Mouse (Mus musculus): ENCODE data around the gene Cldn5.

Cldn5 gene

GRCm38 (mm10) chr16:18776556-18777100, at the start of gene Cldn5:
TSS of gene Cldn5 (plus strand) at chr16:18776847.
- in situ Hi-C loops (cut with MseI, MboI): no loop called here

- in situ Hi-C loops (cut with MseI, MboI): no loop called here
Observed at GRCm38 (mm10) chr16:18727536-18728499, 48.8 kb upstream of the Cldn5 start.

- in situ Hi-C loops (cut with MseI, MboI): no loop called here
Observed at GRCm38 (mm10) chr16:18729185-18729584, 47.5 kb upstream of the Cldn5 start.

GRCm38 (mm10) chr16:18730640-18731039, 46.0 kb upstream of the Cldn5 start:
- in situ Hi-C loops (cut with MseI, MboI): no loop called here

- in situ Hi-C loops (cut with MseI, MboI): no loop called here
Observed at GRCm38 (mm10) chr16:18733100-18733956, 43.3 kb upstream of the Cldn5 start.

GRCm38 (mm10) chr16:18738303-18738702, 38.3 kb upstream of the Cldn5 start:
- in situ Hi-C loops (cut with MseI, MboI): no loop called here

GRCm38 (mm10) chr16:18746268-18747122, 30.2 kb upstream of the Cldn5 start:
- in situ Hi-C loops (cut with MseI, MboI): no loop called here

- in situ Hi-C loops (cut with MseI, MboI): no loop called here
Observed at GRCm38 (mm10) chr16:18751101-18751500, 25.5 kb upstream of the Cldn5 start.

GRCm38 (mm10) chr16:18751885-18752499, 24.7 kb upstream of the Cldn5 start:
- in situ Hi-C loops (cut with MseI, MboI): no loop called here

GRCm38 (mm10) chr16:18761734-18762133, 14.9 kb upstream of the Cldn5 start:
- in situ Hi-C loops (cut with MseI, MboI): no loop called here

GRCm38 (mm10) chr16:18762960-18763359, 13.7 kb upstream of the Cldn5 start:
- in situ Hi-C loops (cut with MseI, MboI): no loop called here

GRCm38 (mm10) chr16:18766390-18766789, 10.3 kb upstream of the Cldn5 start:
- in situ Hi-C loops (cut with MseI, MboI): no loop called here

- in situ Hi-C loops (cut with MseI, MboI): no loop called here
Observed at GRCm38 (mm10) chr16:18769501-18769900, 7.1 kb upstream of the Cldn5 start.

GRCm38 (mm10) chr16:18773936-18774335, 2.7 kb upstream of the Cldn5 start:
- in situ Hi-C loops (cut with MseI, MboI): no loop called here

- in situ Hi-C loops (cut with MseI, MboI): no loop called here
Observed at GRCm38 (mm10) chr16:18775621-18776555, 759 bp upstream of the Cldn5 start.

GRCm38 (mm10) chr16:18777101-18778080, 744 bp downstream of the Cldn5 start:
- in situ Hi-C loops (cut with MseI, MboI): no loop called here

- in situ Hi-C loops (cut with MseI, MboI): no loop called here
Observed at GRCm38 (mm10) chr16:18778461-18778860, 1.8 kb downstream of the Cldn5 start.

- in situ Hi-C loops (cut with MseI, MboI): no loop called here
Observed at GRCm38 (mm10) chr16:18781810-18782209, 5.2 kb downstream of the Cldn5 start.
